Mouse (Mus musculus): ENCODE results near the gene Cldn10. TPM values are rescaled to one million over a fixed set of nuclear protein-coding genes. Genes with fewer than 3 reads are reported as not detected.

Gene Cldn10
- polyA plus RNA-seq, 1 experiment from 2014 or later = 1.5 TPM

- Histone ChIP-seq H3K9me3 (no peaks in the 10 kb centered on the region), H3K4me3 (no peak overlapping the region), H3K4me1 (no peaks in the 10 kb centered on the region), H3K4me2 (replicated peaks) (no peak overlapping the region), H3K36me3 (no peaks in the 10 kb centered on the region), H3K27ac (no peak overlapping the region), H3K27me3 (peaks cover 22% of the 10 kb centered on the region), H3K9ac (no peak overlapping the region)
- 82% methylated on average over 5 of the region's 5 CpGs for WGBS
- no peak for ATAC-seq (ENCODE audit: low FRiP score, low read depth)
Measured at GRCm38 (mm10) chr14:118766368-118766767, 21.3 kb upstream of the Cldn10 start.

DNA sequence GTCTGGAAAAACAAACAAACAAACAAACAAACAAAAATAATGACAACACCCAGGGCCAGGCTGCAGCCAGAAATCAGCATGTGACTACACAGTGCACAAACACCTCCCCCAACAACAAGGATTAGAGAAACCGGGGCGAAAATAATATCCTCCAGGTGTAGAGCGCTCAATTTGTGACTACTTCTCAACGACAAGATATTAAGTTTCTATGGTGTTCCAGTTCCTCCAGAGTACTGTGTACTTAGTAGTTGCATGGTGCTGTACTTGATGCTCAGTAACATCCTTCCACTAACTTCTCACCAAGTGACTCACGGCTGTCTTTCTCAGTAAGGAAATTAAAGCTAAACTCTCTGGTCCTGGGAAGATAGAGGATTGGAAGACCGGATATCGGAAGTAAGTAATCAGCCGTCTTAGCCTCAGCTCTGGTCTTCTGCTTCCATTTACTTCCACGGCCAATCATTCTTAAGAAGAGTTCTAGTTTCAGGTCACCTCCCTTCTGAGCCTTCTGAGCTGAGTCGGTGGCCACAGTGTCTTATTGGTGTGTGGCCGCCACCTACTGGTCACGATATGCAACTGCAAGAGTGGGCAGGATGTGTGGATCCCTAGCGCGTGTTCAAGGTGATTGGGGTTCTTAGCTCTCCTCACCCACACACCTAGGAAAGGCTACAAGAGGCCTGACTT, 19.9 kb upstream of the Cldn10 start:
- H3K9me3 ChIP-seq = no peaks in the 10 kb centered on the region
- H3K9ac ChIP-seq = no peak overlapping the region
- H3K4me3 ChIP-seq = no peak overlapping the region
- peak; percentile 85 for ATAC-seq (ENCODE audit: low FRiP score, low read depth)
- no peaks in the 10 kb centered on the region for H3K36me3 ChIP-seq
- H3K27ac ChIP-seq = no peak overlapping the region
- H3K27me3 ChIP-seq = peaks cover 22% of the 10 kb centered on the region
- no peak overlapping the region for H3K4me2 ChIP-seq (replicated peaks)
- H3K4me1 ChIP-seq = no peaks in the 10 kb centered on the region
- 26% methylated on average over 14 of the region's 14 CpGs for WGBS

GRCm38 (mm10) chr14:118768354-118768713, 19.4 kb upstream of the Cldn10 start:
- H3K9ac ChIP-seq = no peak overlapping the region
- no peaks in the 10 kb centered on the region for H3K4me1 ChIP-seq
- H3K9me3 ChIP-seq = no peaks in the 10 kb centered on the region
- no peak overlapping the region for H3K4me3 ChIP-seq
- no peaks in the 10 kb centered on the region for H3K36me3 ChIP-seq
- ATAC-seq (ENCODE audit: low FRiP score, low read depth) = no peak; the same call in 1 of the 2 replicates
- H3K4me2 ChIP-seq (replicated peaks) = no peak overlapping the region
- peaks cover 22% of the 10 kb centered on the region for H3K27me3 ChIP-seq
- WGBS = 60% methylated on average over 17 of the region's 17 CpGs
- no peak overlapping the region for H3K27ac ChIP-seq

DNA sequence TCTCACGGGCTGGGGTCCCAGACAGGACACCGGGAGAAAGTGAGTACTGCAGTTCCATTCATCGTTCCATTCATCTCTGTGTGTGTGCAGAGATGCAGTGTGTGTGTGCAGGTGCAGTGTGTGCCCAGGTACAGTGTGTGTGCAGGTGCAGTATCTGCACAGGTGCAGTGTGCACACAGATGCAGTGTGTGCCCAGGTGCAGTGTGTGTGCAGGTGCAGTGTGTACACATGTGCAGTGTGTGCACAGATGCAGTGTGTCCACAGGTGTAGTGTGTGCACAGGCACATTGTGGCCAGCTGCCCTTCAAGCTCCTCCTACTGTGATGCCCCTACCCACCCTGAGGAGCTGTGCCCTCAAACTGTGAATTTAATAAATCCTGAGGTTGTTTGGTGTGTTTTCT, 14.0 kb upstream of the Cldn10 start:
- Histone ChIP-seq H3K27ac (no peak overlapping the region), H3K27me3 (peaks cover 10% of the 10 kb centered on the region), H3K36me3 (no peaks in the 10 kb centered on the region), H3K9me3 (no peaks in the 10 kb centered on the region), H3K4me3 (no peak overlapping the region), H3K4me1 (no peaks in the 10 kb centered on the region), H3K9ac (no peak overlapping the region), H3K4me2 (replicated peaks) (no peak overlapping the region)
- 92% methylated on average over 3 of the region's 3 CpGs for WGBS
- ATAC-seq (ENCODE audit: low FRiP score, low read depth) = no peak

GRCm38 (mm10) chr14:118774507-118775428, 12.9 kb upstream of the Cldn10 start:
- ATAC-seq (ENCODE audit: low FRiP score, low read depth) = no peak
- no peaks in the 10 kb centered on the region for H3K4me1 ChIP-seq
- no peak overlapping the region for H3K4me2 ChIP-seq (replicated peaks)
- no peak overlapping the region for H3K27ac ChIP-seq
- H3K36me3 ChIP-seq = no peaks in the 10 kb centered on the region
- H3K4me3 ChIP-seq = no peak overlapping the region
- H3K27me3 ChIP-seq = no peaks in the 10 kb centered on the region
- WGBS = 75% methylated on average over 12 of the region's 12 CpGs
- H3K9ac ChIP-seq = no peak overlapping the region
- H3K9me3 ChIP-seq = no peaks in the 10 kb centered on the region

- Histone ChIP-seq H3K36me3 (no peaks in the 10 kb centered on the region), H3K4me3 (no peak overlapping the region), H3K4me1 (no peaks in the 10 kb centered on the region), H3K27me3 (no peaks in the 10 kb centered on the region), H3K4me2 (replicated peaks) (no peak overlapping the region), H3K9me3 (no peaks in the 10 kb centered on the region), H3K9ac (no peak overlapping the region), H3K27ac (no peak overlapping the region)
- WGBS = 86% methylated on average over 1 of the region's 1 CpGs
- no peak for ATAC-seq (ENCODE audit: low FRiP score, low read depth)
Measured at GRCm38 (mm10) chr14:118775554-118775953, 12.2 kb upstream of the Cldn10 start.

DNA sequence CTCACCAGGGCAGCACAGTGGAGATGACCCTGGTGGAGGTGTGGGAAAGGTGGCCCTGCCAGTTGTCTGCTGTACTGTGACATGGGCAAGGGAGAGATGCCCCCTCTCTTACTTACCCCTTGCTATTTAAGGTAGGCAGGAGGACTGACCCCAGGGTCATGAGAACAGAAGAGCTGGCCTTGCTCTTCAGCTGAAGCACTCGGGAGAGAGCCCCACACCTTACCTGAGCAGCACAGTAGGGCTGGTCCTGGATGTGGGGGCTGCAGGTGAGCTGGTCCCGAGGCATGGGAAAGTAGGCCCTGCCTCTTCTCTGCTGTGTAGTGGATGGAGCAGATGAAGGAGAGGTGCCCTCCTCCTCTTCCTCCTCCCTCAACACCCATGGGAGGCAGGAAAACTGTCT, 11.3 kb upstream of the Cldn10 start:
- no peak for ATAC-seq (ENCODE audit: low FRiP score, low read depth)
- 81% methylated on average over 2 of the region's 2 CpGs for WGBS
- H3K36me3 ChIP-seq = no peaks in the 10 kb centered on the region
- no peak overlapping the region for H3K9ac ChIP-seq
- H3K27me3 ChIP-seq = no peaks in the 10 kb centered on the region
- no peaks in the 10 kb centered on the region for H3K4me1 ChIP-seq
- no peak overlapping the region for H3K4me2 ChIP-seq (replicated peaks)
- no peaks in the 10 kb centered on the region for H3K9me3 ChIP-seq
- H3K27ac ChIP-seq = no peak overlapping the region
- no peak overlapping the region for H3K4me3 ChIP-seq

GRCm38 (mm10) chr14:118777478-118777877, 10.2 kb upstream of the Cldn10 start:
- Histone ChIP-seq H3K27ac (no peak overlapping the region), H3K9ac (no peak overlapping the region), H3K36me3 (no peaks in the 10 kb centered on the region), H3K27me3 (peaks cover 4% of the 10 kb centered on the region), H3K9me3 (no peaks in the 10 kb centered on the region), H3K4me1 (no peaks in the 10 kb centered on the region), H3K4me2 (replicated peaks) (no peak overlapping the region), H3K4me3 (no peak overlapping the region)
- 91% methylated on average over 4 of the region's 4 CpGs for WGBS
- ATAC-seq (ENCODE audit: low FRiP score, low read depth) = no peak

- peaks cover 4% of the 10 kb centered on the region for H3K27me3 ChIP-seq
- no peaks in the 10 kb centered on the region for H3K4me1 ChIP-seq
- WGBS = 83% methylated on average over 7 of the region's 7 CpGs
- H3K9me3 ChIP-seq = no peaks in the 10 kb centered on the region
- no peak for ATAC-seq (ENCODE audit: low FRiP score, low read depth)
- H3K4me3 ChIP-seq = no peak overlapping the region
- H3K9ac ChIP-seq = no peak overlapping the region
- no peaks in the 10 kb centered on the region for H3K36me3 ChIP-seq
- H3K4me2 ChIP-seq (replicated peaks) = no peak overlapping the region
- no peak overlapping the region for H3K27ac ChIP-seq
Measured at GRCm38 (mm10) chr14:118781601-118782000, 6.1 kb upstream of the Cldn10 start.

- Histone ChIP-seq H3K9me3 (no peaks in the 10 kb centered on the region), H3K4me1 (no peaks in the 10 kb centered on the region), H3K4me2 (replicated peaks) (no peak overlapping the region), H3K9ac (no peak overlapping the region), H3K4me3 (no peak overlapping the region), H3K36me3 (no peaks in the 10 kb centered on the region), H3K27me3 (peaks cover 4% of the 10 kb centered on the region), H3K27ac (no peak overlapping the region)
- no peak for ATAC-seq (ENCODE audit: low FRiP score, low read depth)
- 59% methylated on average over 3 of the region's 3 CpGs for WGBS
Measured at GRCm38 (mm10) chr14:118782241-118782640, 5.5 kb upstream of the Cldn10 start.

GRCm38 (mm10) chr14:118783326-118783935, 4.3 kb upstream of the Cldn10 start:
- H3K4me1 ChIP-seq = no peaks in the 10 kb centered on the region
- H3K4me2 ChIP-seq (replicated peaks) = no peak overlapping the region
- no peak overlapping the region for H3K4me3 ChIP-seq
- no peaks in the 10 kb centered on the region for H3K36me3 ChIP-seq
- H3K9me3 ChIP-seq = no peaks in the 10 kb centered on the region
- no peak overlapping the region for H3K27ac ChIP-seq
- peaks cover 4% of the 10 kb centered on the region for H3K27me3 ChIP-seq
- no peak for ATAC-seq (ENCODE audit: low FRiP score, low read depth)
- 39% methylated on average over 17 of the region's 17 CpGs for WGBS
- H3K9ac ChIP-seq = no peak overlapping the region

DNA sequence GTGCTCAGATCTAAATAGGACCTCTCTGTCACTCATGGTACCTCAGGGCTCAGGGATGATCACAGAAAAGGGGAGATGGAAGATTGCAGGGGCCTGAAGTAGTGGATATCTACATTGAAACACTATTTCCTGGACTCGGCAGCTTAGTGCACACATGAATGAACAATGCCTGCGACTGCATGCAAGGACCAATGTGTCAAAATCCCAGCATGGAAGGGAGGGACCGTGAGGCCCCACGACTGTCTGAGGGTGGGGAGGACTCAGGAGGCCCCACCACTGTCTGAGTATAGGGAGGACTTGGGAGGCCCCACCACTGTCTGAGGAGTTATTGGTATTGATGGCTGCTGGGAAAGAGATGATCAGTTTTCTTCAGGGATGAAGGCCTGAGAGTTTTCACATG, 2.5 kb downstream of the Cldn10 start:
- 90% methylated on average over 4 of the region's 4 CpGs for WGBS
- Histone ChIP-seq H3K27me3 (no peaks in the 10 kb centered on the region), H3K4me2 (replicated peaks) (no peak overlapping the region), H3K9me3 (no peaks in the 10 kb centered on the region), H3K36me3 (no peaks in the 10 kb centered on the region), H3K9ac (no peak overlapping the region), H3K4me3 (no peak overlapping the region), H3K27ac (no peak overlapping the region), H3K4me1 (no peaks in the 10 kb centered on the region)
- no peak for ATAC-seq (ENCODE audit: low FRiP score, low read depth)
